Mouse (Mus musculus): ENCODE results near the gene Dnlz. TPM values are rescaled to one million over a fixed set of nuclear protein-coding genes. Genes with fewer than 3 reads are reported as not detected.

The Dnlz gene
- polyA plus RNA-seq, 1 experiment = 31.5 TPM

GRCm38 (mm10) chr2:26360772-26361171, 8.9 kb upstream of the Dnlz start, which contains the start of gene Card9:
Gene Card9, minus strand, starts transcription at chr2:26360918.
- no peak for TF ChIP-seq CTCF (IDR thresholded peaks at IDR 0.05; ENCODE audit: borderline replicate concordance, control insufficient read depth, extremely low read depth, insufficient read depth, low read length, poor library complexity)
- TF ChIP-seq POLR2A (IDR thresholded peaks at IDR 0.05; ENCODE audit: control insufficient read depth, extremely low read depth, insufficient read depth, low read length, poor library complexity) = no peak
- DNase-seq = no peak
- Histone ChIP-seq H3K4me3 (ENCODE audit: control insufficient read depth, insufficient read depth, low read length) (no peak within 1 kb of the TSS), H3K27ac (ENCODE audit: control insufficient read depth, insufficient read depth, low read length) (no peak within 1 kb of the TSS), H3K4me1 (replicated peaks; ENCODE audit: control insufficient read depth, insufficient read depth, low read length) (peaks cover 30% of the 10 kb centered on the region), H3K36me3 (ENCODE audit: control insufficient read depth, insufficient read depth, low read length) (peaks cover 4% of the 10 kb centered on the region; the same call in 1 of the 2 replicates), H3K27me3 (ENCODE audit: control insufficient read depth, insufficient read depth, low read length) (no peaks in the 10 kb centered on the region)
- WGBS = 53% methylated on average over 3 of the region's 3 CpGs

- peaks cover 35% of the 10 kb centered on the region for H3K4me1 ChIP-seq (replicated peaks; ENCODE audit: control insufficient read depth, insufficient read depth, low read length)
- H3K4me3 ChIP-seq (ENCODE audit: control insufficient read depth, insufficient read depth, low read length) = no peak overlapping the region
These were observed 8.1 kb upstream of the Dnlz start for GRCm38 (mm10) chr2:26359983-26360382.

GRCm38 (mm10) chr2:26358667-26359320, 6.9 kb upstream of the Dnlz start:
- DNase-seq = no peak
- 92% methylated on average over 13 of the region's 13 CpGs for WGBS
- H3K4me1 ChIP-seq (replicated peaks; ENCODE audit: control insufficient read depth, insufficient read depth, low read length) = peaks cover 35% of the 10 kb centered on the region
- H3K4me3 ChIP-seq (ENCODE audit: control insufficient read depth, insufficient read depth, low read length) = no peak overlapping the region
- TF ChIP-seq CTCF (IDR thresholded peaks at IDR 0.05; ENCODE audit: borderline replicate concordance, control insufficient read depth, extremely low read depth, insufficient read depth, low read length, poor library complexity) = 0 out of 2 replicates have a peak, but pooled peaks have one; percentile 11
- TF ChIP-seq POLR2A (IDR thresholded peaks at IDR 0.05; ENCODE audit: control insufficient read depth, extremely low read depth, insufficient read depth, low read length, poor library complexity) = no peak
- H3K27ac ChIP-seq (ENCODE audit: control insufficient read depth, insufficient read depth, low read length) = no peak overlapping the region
- H3K36me3 ChIP-seq (ENCODE audit: control insufficient read depth, insufficient read depth, low read length) = no peaks in the 10 kb centered on the region
- H3K27me3 ChIP-seq (ENCODE audit: control insufficient read depth, insufficient read depth, low read length) = no peaks in the 10 kb centered on the region

More at GRCm38 (mm10) chr2:26359983-26360382, 8.1 kb upstream of the Dnlz start:
- Histone ChIP-seq H3K27ac (ENCODE audit: control insufficient read depth, insufficient read depth, low read length) (no peak overlapping the region), H3K36me3 (ENCODE audit: control insufficient read depth, insufficient read depth, low read length) (no peaks in the 10 kb centered on the region), H3K27me3 (ENCODE audit: control insufficient read depth, insufficient read depth, low read length) (no peaks in the 10 kb centered on the region)
- TF ChIP-seq CTCF (IDR thresholded peaks at IDR 0.05; ENCODE audit: borderline replicate concordance, control insufficient read depth, extremely low read depth, insufficient read depth, low read length, poor library complexity) (no peak), POLR2A (IDR thresholded peaks at IDR 0.05; ENCODE audit: control insufficient read depth, extremely low read depth, insufficient read depth, low read length, poor library complexity) (no peak)
- no peak for DNase-seq
- WGBS = 46% methylated on average over 6 of the region's 6 CpGs

GRCm38 (mm10) chr2:26357484-26357883, 5.6 kb upstream of the Dnlz start:
- Histone ChIP-seq H3K36me3 (ENCODE audit: control insufficient read depth, insufficient read depth, low read length) (no peaks in the 10 kb centered on the region), H3K4me3 (ENCODE audit: control insufficient read depth, insufficient read depth, low read length) (no peak overlapping the region), H3K27ac (ENCODE audit: control insufficient read depth, insufficient read depth, low read length) (no peak overlapping the region), H3K4me1 (replicated peaks; ENCODE audit: control insufficient read depth, insufficient read depth, low read length) (peaks cover 42% of the 10 kb centered on the region), H3K27me3 (ENCODE audit: control insufficient read depth, insufficient read depth, low read length) (no peaks in the 10 kb centered on the region)
- 90% methylated on average over 15 of the region's 15 CpGs for WGBS
- DNase-seq = no peak
- no peak for TF ChIP-seq POLR2A (IDR thresholded peaks at IDR 0.05; ENCODE audit: control insufficient read depth, extremely low read depth, insufficient read depth, low read length, poor library complexity)
- TF ChIP-seq CTCF (IDR thresholded peaks at IDR 0.05; ENCODE audit: borderline replicate concordance, control insufficient read depth, extremely low read depth, insufficient read depth, low read length, poor library complexity) = no peak

GRCm38 (mm10) chr2:26356678-26357077, 4.8 kb upstream of the Dnlz start:
- peaks cover 44% of the 10 kb centered on the region for H3K4me1 ChIP-seq (replicated peaks; ENCODE audit: control insufficient read depth, insufficient read depth, low read length)
- no peaks in the 10 kb centered on the region for H3K27me3 ChIP-seq (ENCODE audit: control insufficient read depth, insufficient read depth, low read length)
- 67% methylated on average over 7 of the region's 7 CpGs for WGBS
- H3K4me3 ChIP-seq (ENCODE audit: control insufficient read depth, insufficient read depth, low read length) = peak overlapping the region; percentile 32
- DNase-seq = peak; percentile 50
- no peak for TF ChIP-seq POLR2A (IDR thresholded peaks at IDR 0.05; ENCODE audit: control insufficient read depth, extremely low read depth, insufficient read depth, low read length, poor library complexity)
- no peak for TF ChIP-seq CTCF (IDR thresholded peaks at IDR 0.05; ENCODE audit: borderline replicate concordance, control insufficient read depth, extremely low read depth, insufficient read depth, low read length, poor library complexity)
- H3K36me3 ChIP-seq (ENCODE audit: control insufficient read depth, insufficient read depth, low read length) = no peaks in the 10 kb centered on the region
- peak overlapping the region; percentile 29; the same call in 1 of the 2 replicates for H3K27ac ChIP-seq (ENCODE audit: control insufficient read depth, insufficient read depth, low read length)

GRCm38 (mm10) chr2:26356231-26356630, 4.3 kb upstream of the Dnlz start:
- DNase-seq = no peak
- WGBS = 28% methylated on average over 4 of the region's 4 CpGs

More at GRCm38 (mm10) chr2:26356231-26356630, 4.3 kb upstream of the Dnlz start:
- Histone ChIP-seq H3K4me3 (ENCODE audit: control insufficient read depth, insufficient read depth, low read length) (no peak overlapping the region; the same call in 1 of the 2 replicates), H3K36me3 (ENCODE audit: control insufficient read depth, insufficient read depth, low read length) (no peaks in the 10 kb centered on the region), H3K4me1 (replicated peaks; ENCODE audit: control insufficient read depth, insufficient read depth, low read length) (peaks cover 47% of the 10 kb centered on the region), H3K27ac (ENCODE audit: control insufficient read depth, insufficient read depth, low read length) (peak overlapping the region; percentile 29), H3K27me3 (ENCODE audit: control insufficient read depth, insufficient read depth, low read length) (no peaks in the 10 kb centered on the region)
- TF ChIP-seq POLR2A (IDR thresholded peaks at IDR 0.05; ENCODE audit: control insufficient read depth, extremely low read depth, insufficient read depth, low read length, poor library complexity) = no peak
- no peak for TF ChIP-seq CTCF (IDR thresholded peaks at IDR 0.05; ENCODE audit: borderline replicate concordance, control insufficient read depth, extremely low read depth, insufficient read depth, low read length, poor library complexity)
